Mouse (Mus musculus): ENCODE results near the gene Arid3c. TPM values are rescaled to one million over a fixed set of nuclear protein-coding genes. Genes with fewer than 3 reads are reported as not detected.

Gene Arid3c
- polyA plus RNA-seq, 1 experiment from 2014 or later, result 0.26 TPM

DNA sequence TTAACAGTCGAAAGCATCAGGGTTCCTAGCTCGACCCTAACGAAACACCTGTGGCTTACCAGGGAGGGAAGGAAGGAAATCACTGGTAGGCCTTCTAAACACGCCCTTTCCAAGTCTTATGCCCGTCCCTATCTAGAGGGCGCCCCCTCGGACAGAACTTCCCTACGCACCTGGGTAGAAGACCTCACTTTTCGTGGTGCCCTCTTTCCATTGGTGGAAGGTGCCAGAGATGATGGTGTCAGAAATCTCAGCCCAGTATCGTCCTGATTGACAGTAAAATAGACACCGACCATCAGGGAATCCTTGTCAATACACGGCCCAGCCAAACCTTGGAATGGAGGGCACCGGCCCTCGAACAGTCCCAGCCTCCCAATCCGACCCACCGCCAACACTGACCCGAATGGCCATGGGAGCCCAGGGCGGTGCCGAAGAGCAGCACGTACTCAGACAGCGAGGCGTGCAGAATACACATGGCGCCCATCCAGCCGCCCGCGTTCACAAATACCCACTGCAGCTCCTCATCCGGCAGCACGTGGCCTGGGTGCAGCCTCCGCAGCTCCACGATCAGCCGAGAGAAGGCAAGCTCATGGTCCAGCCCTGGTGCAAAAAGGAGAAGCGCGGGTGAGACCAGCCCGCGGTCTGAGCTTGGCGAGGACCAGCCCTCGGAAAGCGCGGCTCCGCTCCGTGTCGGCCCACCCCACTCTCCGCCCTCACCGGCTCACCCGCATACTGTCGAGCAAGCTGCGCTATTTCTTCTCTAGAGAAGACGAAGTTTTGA lies 9.6 kb upstream of the Arid3c start:
- Histone ChIP-seq H3K4me2 (peak overlapping the region; percentile 82), H3K27ac (peak overlapping the region; percentile 78), H3K27me3 (no peaks in the 10 kb centered on the region), H3K9ac (peak overlapping the region; percentile 81), H3K4me3 (peak overlapping the region; percentile 74), H3K4me1 (peaks cover 17% of the 10 kb centered on the region), H3K36me3 (ENCODE audit: poor library complexity, severe bottlenecking) (peaks cover 13% of the 10 kb centered on the region), H3K9me3 (replicated peaks) (0 out of 2 replicates have a peak, but pooled peaks cover 2% of the 10 kb centered on the region)
- ATAC-seq, result peak; percentile 83
- WGBS, result 1% methylated on average over 48 of the region's 48 CpGs

DNA sequence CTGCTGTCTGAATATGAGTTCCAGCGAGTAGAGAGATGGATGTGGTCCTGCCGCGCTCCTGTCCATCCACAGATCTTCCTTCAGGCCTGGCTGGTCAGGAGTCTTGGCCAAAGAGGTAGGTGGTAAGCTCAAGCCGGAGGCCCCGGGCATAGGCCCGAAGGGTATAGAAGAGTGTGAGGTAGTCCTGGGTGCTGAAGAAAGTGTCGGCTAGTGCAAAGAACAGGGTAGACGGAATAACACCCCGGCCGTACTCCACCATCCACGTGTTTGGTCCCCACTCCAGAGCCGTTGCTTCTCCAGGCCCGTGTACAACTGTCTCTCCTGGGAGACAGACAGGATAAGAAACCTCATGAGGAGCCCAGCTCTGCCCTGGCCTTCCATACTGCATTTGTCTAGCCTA lies 8.3 kb upstream of the Arid3c start:
- H3K9ac ChIP-seq, result no peak overlapping the region
- no peak overlapping the region for H3K4me3 ChIP-seq
- H3K9me3 ChIP-seq (replicated peaks), result 0 out of 2 replicates have a peak, but pooled peaks cover 5% of the 10 kb centered on the region
- H3K36me3 ChIP-seq (ENCODE audit: poor library complexity, severe bottlenecking), result peaks cover 13% of the 10 kb centered on the region
- H3K4me2 ChIP-seq, result peak overlapping the region; percentile 82; the same call in 1 of the 2 replicates
- peaks cover 17% of the 10 kb centered on the region for H3K4me1 ChIP-seq
- ATAC-seq, result no peak
- no peak overlapping the region for H3K27ac ChIP-seq
- 94% methylated on average over 13 of the region's 13 CpGs for WGBS
- H3K27me3 ChIP-seq, result no peaks in the 10 kb centered on the region

DNA sequence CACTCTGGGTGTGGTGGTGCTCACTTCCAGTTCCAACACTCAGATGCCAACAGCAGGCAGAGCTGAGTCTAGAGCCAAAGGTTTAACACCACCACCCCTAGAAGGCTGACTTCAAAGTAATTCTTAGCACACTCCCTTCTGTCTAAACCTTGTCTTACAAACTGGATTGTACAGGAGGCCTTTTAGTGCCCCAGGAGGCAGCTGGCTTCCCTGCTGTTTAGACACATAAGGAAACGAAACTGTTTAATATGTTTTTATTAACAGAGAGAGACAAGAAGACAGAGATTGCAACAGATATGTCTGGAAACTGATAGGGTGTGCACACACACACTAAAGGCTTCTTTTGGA lies 7.3 kb upstream of the Arid3c start:
- no peak for ATAC-seq
- Histone ChIP-seq H3K4me2 (no peak overlapping the region), H3K9ac (no peak overlapping the region), H3K4me1 (peaks cover 17% of the 10 kb centered on the region), H3K27me3 (peaks cover 4% of the 10 kb centered on the region), H3K36me3 (ENCODE audit: poor library complexity, severe bottlenecking) (peaks cover 13% of the 10 kb centered on the region), H3K27ac (no peak overlapping the region), H3K4me3 (no peak overlapping the region), H3K9me3 (replicated peaks) (0 out of 2 replicates have a peak, but pooled peaks cover 5% of the 10 kb centered on the region)
- 69% methylated on average over 1 of the region's 1 CpGs for WGBS

DNA sequence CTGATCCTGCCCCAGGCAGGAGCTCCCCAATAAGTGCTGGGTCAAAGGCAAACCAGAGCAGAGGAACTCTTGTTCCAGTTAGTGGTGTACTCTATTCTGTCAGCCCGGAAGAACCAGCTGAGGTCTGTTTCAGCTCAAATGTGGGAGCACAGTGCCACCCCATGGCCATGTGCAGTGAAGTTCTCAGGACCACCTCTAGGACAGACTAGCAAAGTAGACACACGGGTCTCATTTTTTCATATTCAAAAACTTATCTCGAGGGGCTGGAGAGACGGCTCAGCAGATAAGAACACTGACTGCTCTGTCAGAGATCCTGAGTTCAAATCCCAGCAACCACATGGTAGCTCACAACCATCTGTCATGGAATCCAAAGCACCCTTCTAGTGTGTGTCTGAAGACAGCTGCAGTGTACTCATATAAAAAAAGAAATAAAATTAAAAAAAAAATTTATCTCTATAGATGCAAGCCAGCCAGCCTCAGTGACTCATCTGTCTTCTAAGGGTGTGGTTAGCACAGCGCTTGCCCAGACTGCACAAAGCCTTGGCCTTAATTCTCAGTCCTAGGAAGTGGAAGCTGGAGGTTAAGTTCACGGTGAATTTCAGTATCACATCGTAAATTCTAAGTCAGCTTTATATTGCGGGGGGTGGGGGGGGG lies 6.8 kb upstream of the Arid3c start:
- Histone ChIP-seq H3K27ac (no peak overlapping the region), H3K4me1 (peaks cover 17% of the 10 kb centered on the region), H3K9ac (no peak overlapping the region), H3K27me3 (peaks cover 9% of the 10 kb centered on the region), H3K4me2 (no peak overlapping the region), H3K4me3 (no peak overlapping the region), H3K36me3 (ENCODE audit: poor library complexity, severe bottlenecking) (peaks cover 13% of the 10 kb centered on the region), H3K9me3 (replicated peaks) (0 out of 2 replicates have a peak, but pooled peaks cover 5% of the 10 kb centered on the region)
- WGBS, result 45% methylated on average over 8 of the region's 8 CpGs
- peak; percentile 66; the same call in 1 of the 2 replicates for ATAC-seq

DNA sequence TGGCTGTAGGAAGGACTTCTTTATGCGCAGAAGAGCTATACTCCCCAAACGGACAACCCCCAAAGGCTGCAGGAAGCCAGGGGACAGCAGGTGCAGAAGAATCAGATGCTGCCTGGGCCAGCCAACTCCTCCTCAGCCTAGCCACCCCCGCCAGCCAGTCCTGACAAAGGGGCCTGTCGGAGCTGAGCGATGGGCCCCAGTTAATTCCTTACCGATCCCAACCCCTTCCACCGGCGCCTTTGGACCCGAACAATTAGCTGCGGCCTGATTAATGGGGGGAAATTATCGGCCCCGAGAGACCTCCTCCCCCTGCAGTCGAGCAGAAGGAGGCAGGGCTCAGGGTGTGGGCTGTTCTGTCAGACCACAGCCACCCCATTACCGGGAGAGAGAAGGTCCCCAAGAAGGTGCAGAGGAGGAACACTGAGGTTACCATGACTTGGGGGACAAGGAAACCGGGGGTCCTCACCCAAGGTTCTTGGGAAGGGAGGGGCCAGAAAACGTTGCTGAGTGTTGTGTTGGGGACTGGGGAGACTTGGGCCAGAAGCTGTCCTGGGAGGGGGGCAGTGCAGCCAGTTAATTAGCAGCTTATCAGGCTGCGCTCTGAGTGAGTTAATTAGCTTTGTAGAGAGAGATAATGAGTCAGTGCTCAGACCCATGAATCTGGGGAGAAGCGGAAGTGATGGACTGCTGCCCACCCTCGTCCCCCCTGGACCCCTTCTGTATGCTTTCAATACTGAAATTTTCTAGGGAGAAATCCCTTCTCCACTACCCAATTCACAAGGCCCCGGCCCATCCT lies 3.9 kb downstream of the Arid3c start:
- H3K27ac ChIP-seq, result peak overlapping the region; percentile 68
- H3K4me2 ChIP-seq, result peak overlapping the region; percentile 56
- H3K4me3 ChIP-seq, result peak overlapping the region; percentile 9; the same call in 1 of the 2 replicates

DNA sequence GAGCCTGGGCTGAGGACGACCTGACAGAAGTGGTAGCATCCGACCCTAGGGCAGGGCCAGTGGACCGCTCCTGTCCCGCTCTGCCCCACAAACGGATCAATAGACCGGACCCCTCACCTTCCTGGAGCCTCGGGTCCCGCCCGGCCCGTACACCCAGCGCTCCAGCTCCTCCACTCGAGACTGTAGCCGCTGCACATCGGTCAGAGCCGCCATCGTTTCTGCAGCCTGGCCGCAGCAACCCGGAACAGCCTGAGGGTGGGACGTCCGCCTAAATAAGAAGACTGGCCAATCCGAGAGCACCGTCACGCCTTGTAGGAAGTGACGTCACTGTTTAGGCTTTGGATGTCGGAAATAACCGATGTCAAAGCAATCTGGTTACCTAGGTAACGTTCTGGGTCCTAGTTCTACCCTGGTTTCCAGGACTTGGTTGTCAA lies 8.0 kb downstream of the Arid3c start, which contains the start of gene Dctn3:
Gene Dctn3, minus strand, starts transcription at position 253 of the 434 bp plus-strand sequence.
- ATAC-seq, result peak; percentile 98
- Histone ChIP-seq H3K4me2 (peak within 1 kb of the TSS; percentile 70), H3K4me1 (peaks cover 37% of the 10 kb centered on the region), H3K4me3 (peak within 1 kb of the TSS; percentile 66), H3K9ac (peak within 1 kb of the TSS; percentile 86), H3K27me3 (peaks cover 41% of the 10 kb centered on the region), H3K27ac (no peak within 1 kb of the TSS), H3K9me3 (replicated peaks) (no peaks in the 10 kb centered on the region), H3K36me3 (ENCODE audit: poor library complexity, severe bottlenecking) (peaks cover 27% of the 10 kb centered on the region)
- under 1% methylated on average over 27 of the region's 27 CpGs for WGBS

More for the DNA sequence above, 3.9 kb downstream of the Arid3c start:
- H3K27me3 ChIP-seq, result peaks cover 78% of the 10 kb centered on the region
- no peak for ATAC-seq
- 3% methylated on average over 20 of the region's 20 CpGs for WGBS
- no peaks in the 10 kb centered on the region for H3K36me3 ChIP-seq (ENCODE audit: poor library complexity, severe bottlenecking)
- no peaks in the 10 kb centered on the region for H3K9me3 ChIP-seq (replicated peaks)
- peak overlapping the region; percentile 43; the same call in 1 of the 2 replicates for H3K9ac ChIP-seq
- peaks cover 43% of the 10 kb centered on the region for H3K4me1 ChIP-seq

DNA sequence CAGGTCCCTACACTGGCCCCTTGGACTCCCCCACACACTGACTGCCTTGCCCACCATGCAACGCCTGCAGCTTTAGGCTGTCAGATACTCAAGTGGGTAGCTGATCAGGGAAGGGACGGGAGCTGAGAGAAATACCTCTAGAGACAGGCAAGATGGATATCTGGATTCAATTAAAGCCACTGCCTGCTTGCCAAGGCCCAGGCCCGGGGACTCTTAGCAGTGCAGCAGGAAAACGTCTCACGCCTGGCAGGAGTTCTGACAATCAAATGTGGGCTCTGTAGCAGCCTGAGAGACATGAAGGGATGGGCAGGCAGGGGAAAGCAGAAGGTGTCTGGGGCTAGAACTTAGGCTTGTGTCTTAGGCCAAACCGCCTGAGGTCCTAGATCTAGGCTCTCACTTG lies 14.1 kb downstream of the Arid3c start:
- Histone ChIP-seq H3K9ac (no peak overlapping the region), H3K27ac (no peak overlapping the region), H3K4me2 (no peak overlapping the region), H3K4me3 (no peak overlapping the region), H3K27me3 (no peaks in the 10 kb centered on the region), H3K9me3 (replicated peaks) (no peaks in the 10 kb centered on the region), H3K36me3 (ENCODE audit: poor library complexity, severe bottlenecking) (peaks cover 54% of the 10 kb centered on the region), H3K4me1 (peaks cover 25% of the 10 kb centered on the region)
- WGBS, result 80% methylated on average over 6 of the region's 6 CpGs
- ATAC-seq, result no peak

DNA sequence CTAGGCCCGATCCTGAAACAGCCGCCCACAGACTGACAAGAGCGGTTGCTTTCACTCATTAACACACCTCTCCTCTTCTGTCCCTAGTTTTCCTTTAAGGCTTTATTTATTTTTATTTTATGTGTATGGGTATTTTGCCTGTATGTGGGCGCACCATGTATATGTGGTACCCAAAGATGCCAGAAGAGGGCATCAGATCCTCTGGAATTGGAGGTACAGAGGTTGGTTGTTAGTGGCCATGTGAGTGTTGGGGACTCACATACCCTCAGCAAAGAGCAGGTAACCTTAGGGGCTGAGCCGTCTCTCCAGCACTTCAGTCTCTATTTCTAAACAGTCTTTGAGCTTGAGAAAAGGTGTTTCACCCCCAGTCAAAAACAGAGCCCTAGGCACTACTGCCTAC lies 15.3 kb downstream of the Arid3c start:
- no peaks in the 10 kb centered on the region for H3K9me3 ChIP-seq (replicated peaks)
- H3K36me3 ChIP-seq (ENCODE audit: poor library complexity, severe bottlenecking), result peaks cover 63% of the 10 kb centered on the region
- no peak overlapping the region for H3K4me3 ChIP-seq
- H3K27ac ChIP-seq, result no peak overlapping the region
- no peaks in the 10 kb centered on the region for H3K27me3 ChIP-seq
- no peak overlapping the region for H3K4me2 ChIP-seq
- H3K9ac ChIP-seq, result no peak overlapping the region
- WGBS, result 69% methylated on average over 5 of the region's 5 CpGs
- peaks cover 33% of the 10 kb centered on the region for H3K4me1 ChIP-seq
- no peak for ATAC-seq

DNA sequence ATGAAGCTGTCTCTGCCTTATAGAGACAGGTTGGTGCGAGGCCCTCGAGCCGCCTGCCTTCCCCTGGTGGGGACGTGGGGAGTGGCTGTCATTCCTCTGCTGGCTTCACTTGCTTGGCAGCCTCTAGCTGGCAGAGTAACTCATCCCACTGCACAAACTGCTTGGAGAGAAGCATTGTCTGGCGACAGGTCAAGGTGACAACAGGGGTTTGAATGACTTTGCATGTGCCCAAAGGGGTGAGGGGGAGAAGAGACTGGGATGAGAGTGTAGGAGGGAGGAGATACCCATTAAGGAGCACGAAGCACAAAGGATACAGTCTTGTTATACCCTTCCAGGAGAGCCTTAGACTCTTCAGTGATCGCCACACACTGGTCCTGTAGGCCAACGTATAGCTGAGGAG lies 15.9 kb downstream of the Arid3c start:
- peaks cover 63% of the 10 kb centered on the region for H3K36me3 ChIP-seq (ENCODE audit: poor library complexity, severe bottlenecking)
- no peak overlapping the region for H3K4me2 ChIP-seq
- H3K27ac ChIP-seq, result no peak overlapping the region
- WGBS, result 83% methylated on average over 8 of the region's 8 CpGs
- no peaks in the 10 kb centered on the region for H3K27me3 ChIP-seq
- no peaks in the 10 kb centered on the region for H3K9me3 ChIP-seq (replicated peaks)
- no peak for ATAC-seq
- H3K4me1 ChIP-seq, result peaks cover 35% of the 10 kb centered on the region
- H3K9ac ChIP-seq, result no peak overlapping the region
- H3K4me3 ChIP-seq, result no peak overlapping the region

DNA sequence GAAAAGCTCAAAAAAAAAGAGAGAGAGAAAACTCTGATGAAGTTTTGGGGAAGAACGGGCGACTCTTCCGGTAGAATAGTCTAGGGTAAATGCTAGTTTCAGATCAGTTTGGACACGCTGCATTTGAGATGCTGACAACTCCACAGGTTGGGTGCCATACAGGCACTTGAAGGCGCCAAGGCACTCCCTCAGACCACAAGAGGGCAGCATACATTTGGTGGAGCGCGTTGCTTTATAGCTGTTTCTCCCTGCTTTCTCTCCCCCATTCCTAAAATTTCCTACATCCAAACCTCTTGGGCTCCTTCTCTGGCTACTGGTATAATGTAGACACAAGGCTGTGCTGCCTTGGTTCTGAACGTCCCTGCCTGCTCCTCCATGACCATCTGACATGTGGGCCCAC lies 16.7 kb downstream of the Arid3c start:
- peak overlapping the region; percentile 74 for H3K4me2 ChIP-seq
- ATAC-seq, result peak; percentile 36; the same call in 1 of the 2 replicates

DNA sequence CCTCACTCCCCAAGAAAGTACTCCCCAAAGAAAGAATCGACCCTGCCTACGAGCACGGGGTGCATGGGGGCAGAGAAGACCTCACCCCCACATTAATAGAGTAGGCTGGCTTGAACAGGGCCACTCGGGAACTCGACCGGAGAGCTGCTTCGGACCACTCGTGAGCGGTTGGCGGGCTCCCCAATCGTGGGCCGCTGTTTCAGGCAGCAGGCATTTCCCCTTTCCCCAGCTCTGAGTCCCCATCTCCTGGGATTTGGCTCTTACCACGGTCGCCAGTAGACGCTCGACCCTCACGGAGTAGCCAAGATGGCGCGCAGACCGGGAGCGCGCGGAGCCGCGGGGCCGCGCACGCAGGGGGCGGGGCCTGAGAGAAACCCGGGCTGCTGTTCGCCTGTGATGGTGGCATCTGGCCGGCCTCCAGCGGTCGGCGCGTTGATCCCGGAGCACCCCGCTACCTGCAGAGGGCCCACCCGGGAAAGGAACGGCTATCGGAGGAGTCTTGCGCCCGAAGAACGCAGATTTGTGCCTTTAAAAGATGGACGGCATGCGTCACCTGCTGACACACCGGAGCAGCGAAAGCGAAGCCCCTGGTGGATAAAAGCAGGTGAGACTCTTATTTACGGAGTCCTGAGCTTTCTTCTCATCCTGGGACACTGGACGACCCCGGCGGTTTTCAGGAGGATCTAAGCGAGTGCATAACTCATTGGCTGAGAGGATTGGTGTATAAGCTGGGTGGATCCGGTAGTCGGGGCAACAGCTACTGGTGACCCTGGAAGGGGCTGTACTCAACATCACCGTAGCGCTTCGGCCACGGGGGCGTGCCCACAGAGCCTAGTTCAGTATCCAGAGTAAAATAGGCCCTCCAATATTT lies 17.5 kb downstream of the Arid3c start, which contains the start of gene Rpp25l:
Gene Rpp25l, minus strand, starts transcription at position 338 of the 871 bp plus-strand sequence.
- Histone ChIP-seq H3K36me3 (ENCODE audit: poor library complexity, severe bottlenecking) (peaks cover 47% of the 10 kb centered on the region), H3K27ac (peak within 1 kb of the TSS; percentile 22), H3K9me3 (replicated peaks) (no peaks in the 10 kb centered on the region), H3K9ac (peak within 1 kb of the TSS; percentile 91), H3K4me2 (peak within 1 kb of the TSS; percentile 74), H3K27me3 (no peaks in the 10 kb centered on the region), H3K4me1 (peaks cover 35% of the 10 kb centered on the region), H3K4me3 (peak within 1 kb of the TSS; percentile 83)
- ATAC-seq, result peak; percentile 67
- under 1% methylated on average over 61 of the region's 61 CpGs for WGBS

More for the DNA sequence above, 16.7 kb downstream of the Arid3c start:
- WGBS, result 13% methylated on average over 8 of the region's 8 CpGs
- Histone ChIP-seq H3K36me3 (ENCODE audit: poor library complexity, severe bottlenecking) (peaks cover 55% of the 10 kb centered on the region), H3K27ac (no peak overlapping the region), H3K27me3 (no peaks in the 10 kb centered on the region), H3K4me1 (peaks cover 35% of the 10 kb centered on the region), H3K4me3 (peak overlapping the region; percentile 83), H3K9me3 (replicated peaks) (no peaks in the 10 kb centered on the region), H3K9ac (no peak overlapping the region)
